Mouse (Mus musculus): Measurements from ENCODE around the gene Dok5. TPM values are rescaled to one million over a fixed set of nuclear protein-coding genes. Genes with fewer than 3 reads are reported as not detected.

The Dok5 gene
- polyA plus RNA-seq, 1 experiment, result 0.02 TPM

DNA sequence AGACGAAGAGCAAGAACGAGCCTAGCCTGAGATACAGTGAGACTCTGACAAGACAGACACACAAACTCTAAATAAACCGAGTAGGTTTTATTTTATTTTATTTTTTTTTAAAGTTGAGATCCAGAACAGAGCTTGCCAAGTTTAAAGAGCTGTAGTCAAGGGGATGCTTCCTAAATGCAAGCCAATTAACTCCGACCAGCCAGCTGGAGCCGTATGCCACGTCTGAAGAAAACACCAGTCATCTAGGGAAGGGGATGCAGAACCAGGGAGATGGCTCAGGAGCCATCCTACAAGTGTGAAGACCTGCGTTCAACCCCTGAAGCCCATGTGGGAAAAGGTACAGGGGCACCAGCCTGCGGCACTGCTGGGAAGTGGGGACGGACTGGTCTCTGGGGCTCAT, 2.7 kb upstream of the Dok5 start:
- Histone ChIP-seq H3ac (ENCODE audit: control insufficient read depth, insufficient read length) (no peak overlapping the region), H3K4me2 (ENCODE audit: low read depth) (no peak overlapping the region), H3K36me3 (ENCODE audit: control insufficient read depth, insufficient read depth) (no peaks in the 10 kb centered on the region), H3K4me3 (no peak overlapping the region), H3K27me3 (ENCODE audit: control insufficient read depth, insufficient read depth, insufficient read length) (no peaks in the 10 kb centered on the region), H3K79me2 (ENCODE audit: control insufficient read depth, insufficient read depth) (no peaks in the 10 kb centered on the region)
- TF ChIP-seq MYOG (IDR thresholded peaks at IDR 0.05; ENCODE audit: control insufficient read depth in 1 of 3, insufficient read depth in 1 of 3, insufficient read length in 2 of 3, low read depth in 2 of 3) (no peak), TCF12 (IDR thresholded peaks at IDR 0.05; ENCODE audit: insufficient read depth, poor library complexity, severe bottlenecking) (no peak), MAX (IDR thresholded peaks at IDR 0.05; ENCODE audit: low read depth) (no peak), MYOD1 (IDR thresholded peaks at IDR 0.05; ENCODE audit: control insufficient read depth in 1 of 3, insufficient read length in 2 of 3, low read depth in 2 of 3) (no peak), POLR2A (IDR thresholded peaks at IDR 0.05; ENCODE audit: insufficient read length, low read depth) (no peak), REST (IDR thresholded peaks at IDR 0.05; ENCODE audit: insufficient read depth, insufficient read length) (no peak), E2F4 (IDR thresholded peaks at IDR 0.05; ENCODE audit: insufficient read depth) (no peak), CEBPB (IDR thresholded peaks at IDR 0.05; ENCODE audit: insufficient read depth, poor library complexity, severe bottlenecking) (no peak)

DNA sequence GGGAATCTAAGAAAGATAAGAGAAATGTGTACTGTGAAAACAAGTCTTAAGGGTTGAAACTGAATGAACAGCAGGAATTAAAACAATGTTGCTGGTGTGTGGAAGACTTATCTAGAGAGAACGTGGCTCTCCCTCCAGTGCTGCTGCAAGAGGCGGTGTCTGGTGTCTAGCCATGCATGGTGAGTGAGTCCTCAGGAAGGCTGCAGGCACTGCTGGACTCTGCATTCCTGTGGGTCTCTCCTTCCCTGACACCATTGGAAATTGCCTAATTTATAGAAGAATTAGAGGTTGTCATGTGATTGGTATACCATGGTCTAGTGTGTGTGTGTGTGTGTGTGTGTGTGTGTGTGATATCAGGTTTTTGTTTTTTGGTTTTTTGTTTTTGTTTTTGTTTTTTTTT, 1.9 kb upstream of the Dok5 start:
- TF ChIP-seq E2F4 (IDR thresholded peaks at IDR 0.05; ENCODE audit: insufficient read depth), result no peak
- TF ChIP-seq CEBPB (IDR thresholded peaks at IDR 0.05; ENCODE audit: insufficient read depth, poor library complexity, severe bottlenecking), result no peak
- TF ChIP-seq MYOG (IDR thresholded peaks at IDR 0.05; ENCODE audit: control insufficient read depth in 1 of 3, insufficient read depth in 1 of 3, insufficient read length in 2 of 3, low read depth in 2 of 3), result no peak
- TF ChIP-seq MAX (IDR thresholded peaks at IDR 0.05; ENCODE audit: low read depth), result no peak
- TF ChIP-seq REST (IDR thresholded peaks at IDR 0.05; ENCODE audit: insufficient read depth, insufficient read length), result no peak
- no peak for TF ChIP-seq TCF3 (IDR thresholded peaks at IDR 0.05; ENCODE audit: insufficient read length, low read depth)
- no peak for TF ChIP-seq USF1 (IDR thresholded peaks at IDR 0.05; ENCODE audit: low read depth)
- no peak for TF ChIP-seq MYOD1 (IDR thresholded peaks at IDR 0.05; ENCODE audit: control insufficient read depth in 1 of 3, insufficient read length in 2 of 3, low read depth in 2 of 3)
- TF ChIP-seq SRF (IDR thresholded peaks at IDR 0.05; ENCODE audit: control insufficient read depth, insufficient read length, low read depth), result no peak
- TF ChIP-seq TCF12 (IDR thresholded peaks at IDR 0.05; ENCODE audit: insufficient read depth, poor library complexity, severe bottlenecking), result no peak
- TF ChIP-seq POLR2A (IDR thresholded peaks at IDR 0.05; ENCODE audit: insufficient read length, low read depth), result no peak
- no peak for TF ChIP-seq POLR2AphosphoS2 (IDR thresholded peaks at IDR 0.05; ENCODE audit: insufficient read length, low read depth)
- Histone ChIP-seq H3K27me3 (ENCODE audit: control insufficient read depth, insufficient read depth, insufficient read length) (no peaks in the 10 kb centered on the region), H3K79me2 (ENCODE audit: control insufficient read depth, insufficient read depth) (no peaks in the 10 kb centered on the region), H3K36me3 (ENCODE audit: control insufficient read depth, insufficient read depth) (no peaks in the 10 kb centered on the region), H3K4me3 (no peak overlapping the region), H3ac (ENCODE audit: control insufficient read depth, insufficient read length) (no peak overlapping the region), H3K4me2 (ENCODE audit: low read depth) (no peak overlapping the region)

DNA sequence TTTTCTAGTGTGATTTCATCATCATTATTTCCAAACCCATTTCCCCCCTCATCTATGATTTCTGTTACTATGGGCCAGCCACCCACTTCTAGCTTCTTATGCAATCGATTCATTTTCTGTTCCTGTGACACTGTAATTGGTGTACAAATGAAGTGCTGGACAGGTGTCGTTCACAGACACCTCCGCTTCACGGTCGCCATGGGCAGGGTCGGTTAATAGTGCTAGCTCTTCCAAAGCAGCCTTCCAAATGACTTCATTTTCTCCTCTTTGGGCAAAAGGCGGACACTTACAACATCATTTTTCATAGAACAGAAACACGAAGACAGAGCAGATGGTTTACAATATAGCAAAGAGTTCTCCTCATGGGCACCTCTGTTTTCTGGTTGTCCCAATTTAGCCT, 1.5 kb upstream of the Dok5 start:
- H3K36me3 ChIP-seq (ENCODE audit: control insufficient read depth, insufficient read depth), result no peaks in the 10 kb centered on the region
- no peak overlapping the region for H3ac ChIP-seq (ENCODE audit: control insufficient read depth, insufficient read length)
- H3K4me2 ChIP-seq (ENCODE audit: low read depth), result no peak overlapping the region
- H3K79me2 ChIP-seq (ENCODE audit: control insufficient read depth, insufficient read depth), result no peaks in the 10 kb centered on the region
- no peak for TF ChIP-seq TCF3 (IDR thresholded peaks at IDR 0.05; ENCODE audit: insufficient read length, low read depth)
- no peak for TF ChIP-seq MYOG (IDR thresholded peaks at IDR 0.05; ENCODE audit: control insufficient read depth in 1 of 3, insufficient read depth in 1 of 3, insufficient read length in 2 of 3, low read depth in 2 of 3)
- TF ChIP-seq TCF12 (IDR thresholded peaks at IDR 0.05; ENCODE audit: insufficient read depth, poor library complexity, severe bottlenecking), result no peak
- no peak for TF ChIP-seq USF1 (IDR thresholded peaks at IDR 0.05; ENCODE audit: low read depth)
- no peak for TF ChIP-seq REST (IDR thresholded peaks at IDR 0.05; ENCODE audit: insufficient read depth, insufficient read length)
- no peak for TF ChIP-seq POLR2A (IDR thresholded peaks at IDR 0.05; ENCODE audit: insufficient read length, low read depth)
- no peak for TF ChIP-seq MAX (IDR thresholded peaks at IDR 0.05; ENCODE audit: low read depth)
- TF ChIP-seq POLR2AphosphoS2 (IDR thresholded peaks at IDR 0.05; ENCODE audit: insufficient read length, low read depth), result no peak
- no peak for TF ChIP-seq E2F4 (IDR thresholded peaks at IDR 0.05; ENCODE audit: insufficient read depth)
- no peak for TF ChIP-seq CEBPB (IDR thresholded peaks at IDR 0.05; ENCODE audit: insufficient read depth, poor library complexity, severe bottlenecking)
- no peak for TF ChIP-seq MYOD1 (IDR thresholded peaks at IDR 0.05; ENCODE audit: control insufficient read depth in 1 of 3, insufficient read length in 2 of 3, low read depth in 2 of 3)
- TF ChIP-seq SRF (IDR thresholded peaks at IDR 0.05; ENCODE audit: control insufficient read depth, insufficient read length, low read depth), result no peak
- no peaks in the 10 kb centered on the region for H3K27me3 ChIP-seq (ENCODE audit: control insufficient read depth, insufficient read depth, insufficient read length)
- H3K4me3 ChIP-seq, result no peak overlapping the region

DNA sequence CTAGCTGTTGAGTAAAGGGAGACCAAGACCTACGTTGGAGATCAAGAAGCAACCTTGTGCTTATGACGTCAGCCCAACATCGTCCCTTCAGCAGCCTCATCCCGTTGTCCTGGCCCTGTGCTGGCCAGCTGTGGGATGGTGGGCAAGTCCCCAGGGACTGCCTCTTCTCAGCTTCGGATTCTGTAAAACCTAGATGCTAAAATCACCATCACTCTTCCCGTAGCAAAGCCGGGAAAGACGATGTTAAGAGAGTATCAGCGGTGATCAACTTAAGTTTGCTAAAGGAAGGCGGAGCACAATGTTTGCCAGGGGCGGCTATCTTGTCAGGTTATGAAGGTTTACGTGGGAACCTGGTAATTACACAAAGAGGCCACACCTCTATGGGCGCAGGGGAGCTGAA, 826 bp upstream of the Dok5 start:
- Histone ChIP-seq H3K79me2 (ENCODE audit: control insufficient read depth, insufficient read depth) (no peaks in the 10 kb centered on the region), H3K27me3 (ENCODE audit: control insufficient read depth, insufficient read depth, insufficient read length) (no peaks in the 10 kb centered on the region), H3K4me2 (ENCODE audit: low read depth) (no peak overlapping the region), H3K36me3 (ENCODE audit: control insufficient read depth, insufficient read depth) (no peaks in the 10 kb centered on the region), H3K4me3 (no peak overlapping the region), H3ac (ENCODE audit: control insufficient read depth, insufficient read length) (no peak overlapping the region)
- TF ChIP-seq TCF12 (IDR thresholded peaks at IDR 0.05; ENCODE audit: insufficient read depth, poor library complexity, severe bottlenecking) (no peak), SRF (IDR thresholded peaks at IDR 0.05; ENCODE audit: control insufficient read depth, insufficient read length, low read depth) (no peak), POLR2A (IDR thresholded peaks at IDR 0.05; ENCODE audit: insufficient read length, low read depth) (no peak), POLR2AphosphoS2 (IDR thresholded peaks at IDR 0.05; ENCODE audit: insufficient read length, low read depth) (no peak), MYOG (IDR thresholded peaks at IDR 0.05; ENCODE audit: control insufficient read depth in 1 of 3, insufficient read depth in 1 of 3, insufficient read length in 2 of 3, low read depth in 2 of 3) (no peak), TCF3 (IDR thresholded peaks at IDR 0.05; ENCODE audit: insufficient read length, low read depth) (no peak), REST (IDR thresholded peaks at IDR 0.05; ENCODE audit: insufficient read depth, insufficient read length) (no peak), E2F4 (IDR thresholded peaks at IDR 0.05; ENCODE audit: insufficient read depth) (no peak), CEBPB (IDR thresholded peaks at IDR 0.05; ENCODE audit: insufficient read depth, poor library complexity, severe bottlenecking) (no peak), MAX (IDR thresholded peaks at IDR 0.05; ENCODE audit: low read depth) (no peak), MYOD1 (IDR thresholded peaks at IDR 0.05; ENCODE audit: control insufficient read depth in 1 of 3, insufficient read length in 2 of 3, low read depth in 2 of 3) (no peak), USF1 (IDR thresholded peaks at IDR 0.05; ENCODE audit: low read depth) (no peak)
